Mouse (Mus musculus) ES-E14 (cell line): ENCODE measurements around the gene Epb41l2.

Source experiments
- HCFC1 ChIP-seq: IDR thresholded peaks from 2 replicates; pipeline ENCODE4 v1.6.1; 2012; ENCODE audit warnings: low read length, inconsistent platforms, borderline replicate concordance; ENCODE audit not compliant: insufficient read depth
- MAFK ChIP-seq: IDR thresholded peaks from 2 replicates; pipeline ENCODE4 v1.6.1; 2014; ENCODE audit warnings: mild to moderate bottlenecking, low read depth, low read length, inconsistent platforms; ENCODE audit not compliant: insufficient read depth
- ZNF384 ChIP-seq: IDR thresholded peaks from 2 replicates; pipeline ENCODE4 v1.6.1; 2012; ENCODE audit warnings: low read depth, low read length, inconsistent platforms

- TF ChIP-seq MAFK (no peak), HCFC1 (no peak), ZNF384 (no peak)
Measured at GRCm38 (mm10) chr10:25533105-25533504, 173.5 kb downstream of the Epb41l2 start.
